Mouse (Mus musculus) common myeloid progenitor, adult 5-6 weeks (primary cell): ENCODE data around the gene Klhdc4. TPM values are rescaled to one million over a fixed set of nuclear protein-coding genes. Genes with fewer than 3 reads are reported as not detected.

Experiments
- ATAC-seq: replicated peaks from 2 replicates; pipeline ENCODE4 v1.8.0; 2016; ENCODE audit warnings: low read depth, mild to moderate bottlenecking, moderate TSS enrichment, inconsistent platforms; ENCODE audit not compliant: poor library complexity, severe bottlenecking
- total RNA-seq: library from RNA; stranded (forward); fragments of 200-1000, 187-1606 nt; gene quantifications from 2 replicates; pipeline ENCODE4 v1.2.3, GENCODE M21; 2017

Gene Klhdc4
- total RNA-seq, 1 experiment from 2014 or later: 33.7 TPM

DNA sequence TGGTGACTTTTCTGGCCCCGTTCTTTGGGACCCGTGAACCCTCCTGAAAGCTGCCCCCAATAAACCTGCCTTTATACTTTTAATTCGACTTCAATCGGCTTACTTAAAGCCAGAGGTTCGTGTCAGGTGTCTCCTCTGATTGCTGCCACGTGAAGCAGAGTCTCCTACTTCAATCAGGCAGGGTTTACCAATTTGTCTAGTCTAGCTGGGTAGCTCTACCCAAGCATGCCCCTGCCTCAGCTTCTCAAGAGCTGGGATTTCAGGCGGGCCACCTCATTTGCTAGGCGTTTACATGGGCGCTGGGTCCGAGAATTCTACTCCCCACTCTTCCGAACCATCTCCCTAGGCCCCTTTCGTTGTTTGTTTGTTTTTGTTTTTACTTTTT, 21.1 kb upstream of the Klhdc4 start:
- ATAC-seq: no peak

DNA sequence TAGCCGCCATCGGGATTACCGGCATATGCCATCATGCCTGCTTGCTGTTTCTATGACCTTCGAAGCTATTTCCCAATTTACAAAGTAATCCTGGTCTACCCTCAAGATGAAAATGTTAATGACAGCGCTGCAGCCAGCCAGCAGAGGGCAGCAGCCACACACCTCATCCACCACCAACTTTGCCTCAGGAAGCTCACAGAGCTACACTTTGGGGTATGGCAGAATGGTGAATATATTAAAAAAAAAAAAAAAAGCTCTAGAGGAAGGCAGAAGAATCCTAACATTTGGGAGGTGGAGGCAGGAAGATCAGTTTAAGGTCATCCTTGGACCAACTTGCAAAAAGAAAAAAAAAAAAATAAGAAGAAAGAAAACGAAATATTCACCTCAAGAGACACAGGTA, 20.6 kb upstream of the Klhdc4 start:
- peak; percentile 67 for ATAC-seq

DNA sequence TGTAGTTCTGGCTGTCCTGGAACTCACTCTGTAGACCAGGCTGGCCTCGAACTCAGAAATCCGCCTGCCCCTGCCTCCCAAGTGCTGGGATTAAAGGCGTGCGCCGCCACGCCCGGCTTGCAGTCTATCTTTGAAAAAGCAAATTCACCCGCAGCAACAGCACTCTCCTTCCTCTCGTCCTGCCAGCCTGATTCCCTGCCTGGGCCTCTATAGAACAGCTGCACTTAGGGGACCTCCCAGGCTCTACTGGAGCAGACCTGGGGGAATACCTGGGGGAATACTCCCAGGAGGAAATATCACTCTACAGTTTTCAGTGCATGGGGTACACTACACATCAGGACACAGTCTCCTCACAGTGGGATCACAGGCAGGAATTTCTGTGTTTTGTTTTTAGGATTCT, 19.9 kb upstream of the Klhdc4 start:
- no peak for ATAC-seq

DNA sequence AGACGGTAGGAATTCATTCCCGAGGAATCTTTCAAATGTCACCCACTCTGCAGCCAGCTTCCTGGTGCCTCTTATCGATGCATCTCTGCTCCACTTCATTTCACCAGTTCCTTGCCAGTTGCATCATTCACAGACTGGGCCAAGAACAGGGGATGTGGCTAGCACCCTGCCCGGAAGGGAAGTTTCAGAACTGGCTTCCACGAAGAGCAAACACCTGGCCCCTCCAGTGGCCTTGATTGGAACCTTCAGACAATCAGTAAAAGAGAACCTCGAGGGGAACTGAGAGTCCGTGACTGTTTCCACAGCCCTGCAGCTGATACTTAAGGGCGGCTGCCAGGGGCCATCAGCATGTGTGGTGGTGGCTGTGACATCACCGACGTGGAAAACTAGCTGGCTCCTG, 19.1 kb upstream of the Klhdc4 start:
- peak; percentile 53 for ATAC-seq

DNA sequence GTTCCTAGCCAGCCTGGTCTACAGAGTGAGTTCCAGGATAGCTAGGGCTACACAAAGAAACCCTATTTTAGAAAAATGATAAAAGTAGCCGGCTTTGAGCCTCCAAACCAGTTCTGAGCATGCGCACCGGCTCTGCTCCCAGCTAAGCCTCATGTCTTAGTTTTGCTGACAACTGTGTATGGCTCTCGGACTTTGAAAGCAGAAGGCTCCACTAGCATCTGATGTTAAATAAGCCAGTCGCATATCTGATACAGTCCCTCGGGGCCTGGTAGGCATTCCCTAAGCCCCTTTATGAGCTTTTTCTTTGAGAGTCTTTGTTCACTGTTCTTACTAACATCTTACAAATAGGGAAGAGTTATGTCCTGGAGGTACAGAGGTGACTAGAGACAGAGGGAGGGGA, 18.6 kb upstream of the Klhdc4 start:
- no peak for ATAC-seq

DNA sequence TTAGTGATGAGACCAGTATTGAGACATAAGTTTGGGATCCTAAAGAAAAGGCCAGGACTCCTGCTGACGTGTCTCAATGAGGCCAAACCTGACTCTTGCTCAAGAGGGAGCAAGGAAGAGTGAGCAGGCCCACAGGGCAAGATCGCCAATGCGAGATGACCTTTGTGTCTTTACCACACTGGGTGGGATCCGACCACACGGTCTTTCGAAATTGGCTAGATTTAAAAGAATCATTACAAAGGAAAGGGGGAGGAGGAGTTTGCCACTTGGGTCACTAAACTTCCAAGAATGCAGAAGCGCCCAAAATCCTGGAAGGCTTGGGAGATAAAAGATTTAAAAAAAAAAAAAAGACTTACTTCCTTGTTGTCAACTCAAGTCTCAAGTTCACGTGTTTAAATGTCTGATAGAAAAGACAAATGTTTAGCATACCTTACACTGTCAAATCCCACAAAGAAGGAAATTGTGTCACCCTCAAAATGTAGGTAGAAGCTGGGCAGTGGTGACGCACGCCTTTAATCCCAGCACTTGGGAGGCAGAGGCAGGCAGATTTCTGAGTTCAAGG, 18.0 kb upstream of the Klhdc4 start:
- no peak for ATAC-seq

DNA sequence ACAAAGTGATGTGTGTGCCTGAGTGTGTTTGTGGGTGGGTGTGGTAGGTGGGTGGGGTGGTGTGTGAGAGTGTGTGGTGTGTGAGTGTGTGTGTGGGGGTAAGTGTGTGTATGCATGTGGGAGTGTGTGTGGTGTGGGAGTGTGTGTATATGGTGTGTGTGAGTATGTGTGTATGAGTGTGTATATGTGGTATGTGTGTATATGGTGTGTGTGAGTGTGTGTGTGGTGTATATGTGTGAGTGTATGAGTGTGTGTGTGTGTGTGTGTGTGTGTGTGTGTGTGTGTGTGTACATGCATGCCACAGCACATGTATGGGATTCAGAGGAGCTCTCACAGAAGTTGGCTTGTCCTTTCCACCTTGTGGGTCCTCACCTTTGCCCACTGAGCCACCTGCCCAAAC, 17.4 kb upstream of the Klhdc4 start:
- ATAC-seq: no peak

DNA sequence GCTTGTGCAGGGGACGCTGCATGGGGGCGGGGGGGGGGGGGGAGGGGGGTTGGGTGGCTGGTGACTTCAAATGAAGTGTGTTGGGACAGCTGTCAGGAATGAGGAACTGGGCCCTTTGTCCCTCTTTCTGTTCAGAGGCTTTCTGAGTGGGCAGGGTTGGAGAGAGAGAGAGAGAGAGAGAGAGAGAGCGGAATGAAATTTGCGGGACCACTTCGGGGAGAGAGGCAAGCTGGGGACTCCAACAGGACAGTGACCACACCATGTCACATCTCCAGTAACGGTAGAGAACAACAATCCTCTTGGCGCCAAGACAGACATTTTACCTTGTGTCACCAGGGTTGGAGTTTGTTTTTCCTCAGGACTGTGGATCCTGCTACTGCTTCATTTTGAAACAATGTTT, 15.4 kb upstream of the Klhdc4 start:
- 0 out of 2 replicates have a peak, but pooled peaks have one; percentile 11 for ATAC-seq

DNA sequence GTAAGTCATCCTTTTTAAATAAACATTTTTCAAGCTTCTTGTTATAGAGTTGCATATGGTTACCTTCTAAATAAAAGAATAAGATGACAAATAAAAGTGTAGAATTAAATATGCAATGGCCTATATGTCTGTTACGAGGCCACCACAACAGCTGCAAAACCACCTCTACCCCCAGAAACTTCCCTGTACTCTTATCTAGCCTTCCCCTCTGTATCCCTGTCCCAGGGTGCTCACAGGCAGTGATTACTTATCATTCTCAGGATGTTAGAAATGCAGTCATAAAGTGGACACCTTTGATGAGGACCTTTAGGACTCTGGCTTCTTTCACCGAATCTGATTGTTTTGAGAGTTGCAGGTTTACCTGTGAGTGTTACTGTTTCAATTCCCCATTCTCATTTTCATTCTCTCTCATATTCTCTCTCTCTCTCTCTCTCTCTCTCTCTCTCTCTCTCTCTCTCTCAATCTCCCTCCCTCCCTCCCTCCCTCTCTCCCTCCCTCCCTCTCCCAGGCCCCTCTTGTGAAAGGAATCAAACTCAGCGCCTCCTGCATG, 13.9 kb upstream of the Klhdc4 start:
- no peak for ATAC-seq

DNA sequence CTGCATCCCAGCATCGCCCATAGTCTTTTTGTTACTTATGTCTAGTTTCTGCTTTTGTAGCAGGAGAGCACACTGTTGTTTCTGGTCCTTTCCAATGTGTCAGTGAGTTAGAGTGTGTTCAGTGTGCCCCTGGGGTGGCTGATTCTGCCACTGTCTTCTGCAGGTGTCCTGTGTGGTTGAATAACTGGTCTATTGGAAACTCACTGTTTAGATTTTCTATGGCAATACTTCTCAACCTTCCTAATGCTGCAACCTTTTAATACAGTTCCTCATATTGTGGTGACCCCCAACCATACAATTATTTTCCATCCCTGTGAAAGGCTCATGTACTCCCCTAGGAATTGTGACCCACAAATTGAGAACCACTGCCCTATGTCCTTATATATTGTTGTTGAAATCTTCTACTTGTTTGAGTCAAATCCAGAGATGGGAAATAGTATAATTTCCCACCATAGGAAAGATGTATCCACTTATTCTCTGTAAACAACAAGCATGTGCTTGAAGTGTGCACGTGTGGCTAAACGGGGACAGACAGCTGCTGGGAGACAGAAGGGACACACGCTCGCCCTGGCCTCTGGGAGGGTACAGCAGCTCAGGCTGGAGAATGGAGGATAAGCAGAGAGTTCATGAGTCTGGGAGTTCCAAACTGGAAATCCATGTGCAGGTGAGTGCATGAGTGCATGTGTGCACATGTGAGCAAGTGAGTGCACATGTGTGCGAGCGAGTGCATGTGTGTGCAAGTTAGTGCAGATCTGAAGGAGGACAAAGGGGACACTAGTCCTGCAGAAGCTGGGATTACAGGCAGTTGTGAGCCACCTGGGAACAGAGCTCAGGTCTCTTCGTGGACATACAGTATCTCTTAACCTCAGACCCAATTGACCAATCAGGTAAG, 12.9 kb upstream of the Klhdc4 start:
- ATAC-seq: no peak

DNA sequence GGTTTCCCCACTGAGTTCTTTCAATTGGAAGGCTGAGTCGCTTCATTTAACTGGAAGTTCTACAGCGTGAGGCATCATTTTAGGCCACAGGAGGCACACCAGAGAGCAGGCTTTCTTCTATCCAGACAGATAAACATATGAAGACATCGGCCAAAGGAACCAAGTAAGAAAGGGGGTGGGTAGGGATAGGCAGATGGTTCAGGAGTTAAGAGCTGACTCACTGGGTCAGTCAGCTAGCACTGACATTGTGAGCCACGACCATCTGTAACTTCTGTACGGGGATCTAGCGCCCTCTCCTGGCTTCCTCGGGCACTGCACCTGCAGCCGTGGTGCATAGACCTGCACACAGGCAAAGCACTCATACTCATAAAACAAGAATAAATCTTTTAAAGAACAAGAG, 11.9 kb upstream of the Klhdc4 start:
- ATAC-seq: 0 out of 2 replicates have a peak, but pooled peaks have one; percentile 45

DNA sequence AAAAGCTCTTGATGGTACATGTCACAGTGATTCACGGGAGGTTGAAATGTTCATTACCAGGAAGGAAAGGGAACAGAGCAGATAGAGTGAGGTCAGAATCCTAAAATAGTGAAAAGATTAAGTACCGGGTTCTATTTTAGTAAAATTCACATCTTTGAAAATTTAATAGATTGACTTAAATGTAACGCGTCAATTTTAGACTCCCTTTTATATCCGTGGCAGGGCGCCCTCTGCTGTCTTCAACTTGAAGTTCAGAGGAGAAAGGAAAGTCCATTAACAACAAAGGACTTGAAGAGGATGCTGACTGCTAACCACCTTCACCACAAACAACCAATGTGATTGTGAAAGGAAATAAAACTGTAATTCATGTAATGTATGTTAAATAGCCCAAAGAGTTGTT, 3.1 kb upstream of the Klhdc4 start:
- ATAC-seq: peak; percentile 77

DNA sequence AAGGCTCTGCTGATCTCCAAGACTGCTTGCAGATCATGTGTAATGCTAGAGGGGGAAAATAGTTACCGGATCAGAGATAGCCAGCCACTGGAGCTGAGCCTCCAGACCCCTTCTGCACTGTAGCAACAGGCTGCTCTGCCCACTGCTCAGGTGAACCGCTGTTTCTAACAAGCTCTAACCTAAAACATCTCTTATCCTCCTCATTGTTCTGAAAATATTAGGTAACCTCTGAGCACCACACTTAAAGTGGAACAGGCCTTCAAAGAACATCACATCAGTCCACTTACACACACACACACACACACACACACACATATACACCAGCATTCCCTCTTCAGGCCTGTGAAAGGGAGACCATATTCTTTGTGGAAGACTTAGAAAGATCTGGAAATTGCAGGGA, 2.7 kb upstream of the Klhdc4 start:
- no peak for ATAC-seq

DNA sequence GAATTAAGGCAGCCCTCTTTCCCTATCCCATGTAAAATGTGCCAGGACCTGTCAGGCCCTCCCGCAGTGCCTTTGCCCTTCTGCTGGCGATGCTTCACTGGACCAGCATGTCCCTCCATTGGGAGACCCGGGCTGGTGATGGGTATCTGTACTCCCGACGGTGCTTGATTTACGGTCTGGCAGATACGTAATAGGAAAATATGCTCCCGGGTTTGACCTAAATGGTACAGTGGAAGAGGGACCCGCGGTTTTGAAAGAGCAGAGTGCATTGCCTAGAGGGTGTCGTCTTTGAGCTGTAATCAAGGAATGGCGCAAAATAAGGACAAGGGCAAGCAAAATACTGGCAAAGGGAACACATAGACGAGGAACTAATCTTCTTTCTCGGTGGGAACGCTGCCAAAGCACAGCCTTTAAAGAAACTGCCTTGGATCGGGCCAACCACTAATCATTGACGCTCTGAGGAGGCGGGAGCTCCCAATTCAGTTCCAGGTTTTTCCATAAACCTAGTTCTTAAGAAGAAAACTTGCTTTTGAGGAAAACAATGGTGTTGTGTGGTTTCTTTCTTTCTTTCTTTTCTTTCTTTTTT, 501 bp upstream of the Klhdc4 start:
- ATAC-seq: peak; percentile 67

DNA sequence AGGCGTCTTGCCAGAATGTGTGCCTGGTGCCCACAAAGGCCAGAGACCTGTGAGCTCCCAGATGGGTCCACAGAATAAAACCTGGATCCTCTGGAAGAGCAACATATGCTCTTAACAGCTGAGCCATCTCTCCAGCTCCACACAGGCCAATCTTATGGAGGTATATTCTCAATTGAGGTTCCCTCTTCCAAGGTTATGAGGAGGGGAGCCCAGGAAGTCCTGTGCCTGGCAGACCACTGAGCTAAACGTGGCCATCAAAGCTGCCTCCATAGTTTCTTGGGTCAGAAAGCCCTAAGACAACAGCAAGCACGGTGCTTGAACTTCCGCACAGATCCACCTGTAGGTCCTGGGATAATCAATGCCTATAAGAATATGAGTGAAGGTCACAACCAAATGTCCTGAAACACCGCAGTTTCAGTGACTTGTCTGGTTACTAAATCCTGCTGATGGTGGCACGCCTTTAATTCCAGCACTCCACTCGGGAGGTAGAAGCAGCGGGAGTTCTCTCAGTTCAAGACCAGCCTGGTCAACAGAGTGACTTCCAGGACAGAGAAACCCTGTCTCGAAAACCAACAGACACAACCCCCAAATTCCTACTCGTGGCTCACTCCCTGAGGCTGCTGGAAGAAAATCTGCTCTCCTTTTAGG, 869 bp downstream of the Klhdc4 start:
- ATAC-seq: no peak

DNA sequence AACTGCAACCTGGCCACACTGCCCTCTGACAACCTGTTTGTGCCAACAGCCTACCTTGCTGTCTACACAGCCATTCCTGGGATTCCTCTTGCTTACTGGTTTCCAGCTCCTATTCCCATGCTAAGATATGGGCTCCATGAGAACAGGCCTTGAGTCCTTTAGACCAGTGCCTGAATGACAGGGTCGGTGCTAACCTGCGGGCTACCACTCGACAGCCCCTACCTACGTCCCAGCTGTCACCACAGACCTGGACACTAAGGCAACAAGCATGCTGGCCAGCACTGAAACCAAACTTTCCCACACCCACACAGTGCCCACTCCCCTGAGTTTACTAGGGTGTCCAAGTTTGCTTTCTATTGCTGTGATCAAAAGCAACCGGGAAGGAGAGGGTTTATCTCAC, 1.6 kb downstream of the Klhdc4 start:
- ATAC-seq: no peak

DNA sequence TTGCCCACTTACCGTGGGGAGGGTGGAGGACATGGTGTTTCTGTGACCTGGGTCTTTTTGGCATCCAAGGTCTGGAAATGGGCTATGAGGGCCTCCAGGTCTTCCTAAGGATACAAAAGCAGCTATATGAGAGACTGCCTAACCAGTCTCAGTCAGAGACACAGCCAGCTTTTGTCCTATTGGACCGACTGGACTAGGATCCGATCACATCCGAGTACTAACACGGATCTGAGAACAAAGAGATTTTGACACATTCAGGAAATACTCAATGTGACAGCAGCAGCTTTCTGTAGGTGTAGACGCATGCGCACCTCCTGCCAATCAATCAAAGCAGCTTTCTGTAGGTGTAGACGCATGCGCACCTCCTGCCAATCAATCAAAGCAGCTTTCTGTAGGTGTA, 7.6 kb downstream of the Klhdc4 start:
- no peak for ATAC-seq

DNA sequence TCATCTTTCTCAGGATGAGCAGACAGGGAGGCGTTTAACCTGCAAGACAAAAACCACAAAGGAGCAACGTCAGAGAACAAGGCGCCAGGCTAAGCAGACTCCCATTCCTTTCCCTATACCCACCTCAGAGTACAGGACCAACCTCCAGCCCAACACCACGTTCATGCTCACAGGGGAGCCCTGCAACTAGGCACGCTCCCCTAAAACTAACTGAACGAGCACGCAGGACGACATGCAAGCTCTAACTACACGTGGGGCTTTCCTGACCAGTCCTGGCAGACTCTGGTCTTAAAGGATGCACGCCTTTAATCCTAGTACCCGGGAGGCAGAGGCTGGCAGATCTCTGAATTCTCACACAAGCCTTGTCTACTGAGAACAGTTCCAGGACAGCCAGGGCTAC, 8.0 kb downstream of the Klhdc4 start:
- ATAC-seq: no peak

DNA sequence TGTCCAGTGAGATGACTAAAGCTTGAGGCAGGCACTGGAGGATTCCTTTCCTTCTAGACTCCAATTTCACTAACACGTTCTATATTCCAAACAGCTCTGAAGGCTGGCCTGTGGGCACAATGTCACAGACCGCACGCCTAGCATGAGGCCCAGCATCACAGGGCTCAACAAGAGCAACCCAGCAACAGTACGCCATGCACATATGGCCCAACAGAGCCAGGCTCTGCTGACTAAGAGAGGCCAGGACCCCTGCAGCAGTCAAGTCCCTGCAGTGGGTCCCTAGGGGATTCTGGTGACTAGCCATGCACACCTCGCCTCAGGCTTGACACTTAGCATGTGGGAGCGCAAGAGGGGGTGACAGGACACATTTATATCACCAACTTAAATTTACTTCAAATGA, 8.5 kb downstream of the Klhdc4 start:
- ATAC-seq: no peak

DNA sequence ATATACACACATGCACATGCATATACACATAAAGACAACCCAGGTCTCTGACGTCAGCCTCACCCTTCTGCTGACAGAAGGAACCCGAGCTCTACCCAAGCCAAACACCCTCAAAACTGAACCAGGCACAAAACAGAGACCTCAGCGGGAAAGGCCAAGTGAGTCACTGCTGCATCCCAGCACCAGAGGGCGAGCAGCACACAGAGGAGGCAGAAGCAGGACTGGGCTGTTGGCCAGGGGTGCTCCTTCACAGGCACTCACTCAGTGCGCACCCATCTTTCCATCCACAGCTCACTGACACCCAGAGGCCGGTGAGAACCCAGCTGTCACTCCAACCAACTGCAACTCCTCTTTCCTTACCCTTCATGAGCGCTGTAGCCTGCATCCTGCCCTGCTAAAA, 11.1 kb downstream of the Klhdc4 start:
- ATAC-seq: no peak
